Mouse (Mus musculus): ENCODE results near the gene Rpl12. TPM values are rescaled to one million over a fixed set of nuclear protein-coding genes. Genes with fewer than 3 reads are reported as not detected.
A peak's percentile ranks its signal among the peaks of the same experiment; 100 is the strongest.

Gene Rpl12
- total RNA-seq (2021), result 10 to 100 TPM; 78.4 to 90.0 TPM
- long read RNA-seq, experiment 1, transcript Rpl12-203 (7 exons, 1,242 nt), result major isoform, 15 of 18 reads
- long read RNA-seq, experiment 1, partial matches to known transcripts, result 3 of 18 reads
- long read RNA-seq, experiment 1, other reads (novel, unspliced or antisense), result 0 of 18 reads
- long read RNA-seq, experiment 2, transcript Rpl12-203 (7 exons, 1,242 nt), result major isoform, 16 of 18 reads
- long read RNA-seq, experiment 2, partial matches to known transcripts, result 2 of 18 reads
- long read RNA-seq, experiment 2, other reads (novel, unspliced or antisense), result 0 of 18 reads

- DNase-seq (ENCODE audit: low spot score), result peak; percentile 95
Observed at GRCm38 (mm10) chr2:32961192-32961995, at the start of gene Rpl12, which contains the start of gene Lrsam1. Gene Rpl12 (plus strand): TSS chr2:32961559. Gene Lrsam1 (minus strand): TSS chr2:32961614.

- no peak for DNase-seq (ENCODE audit: low spot score)
Observed at GRCm38 (mm10) chr2:32911639-32912182, 49.6 kb upstream of the Rpl12 start.

- DNase-seq (ENCODE audit: low spot score), result peak; percentile 84
Observed at GRCm38 (mm10) chr2:32912210-32912804, 49.1 kb upstream of the Rpl12 start.

GRCm38 (mm10) chr2:32914362-32914761 lies 47.0 kb upstream of the Rpl12 start:
- no peak for DNase-seq (ENCODE audit: low spot score)

GRCm38 (mm10) chr2:32914896-32915295 lies 46.5 kb upstream of the Rpl12 start:
- DNase-seq (ENCODE audit: low spot score), result peak; percentile 40

GRCm38 (mm10) chr2:32917526-32917925 lies 43.8 kb upstream of the Rpl12 start:
- DNase-seq (ENCODE audit: low spot score), result peak; percentile 53

GRCm38 (mm10) chr2:32918391-32918790 lies 43.0 kb upstream of the Rpl12 start:
- no peak for DNase-seq (ENCODE audit: low spot score)

GRCm38 (mm10) chr2:32921235-32921634 lies 40.1 kb upstream of the Rpl12 start:
- no peak for DNase-seq (ENCODE audit: low spot score)

- no peak for DNase-seq (ENCODE audit: low spot score)
Observed at GRCm38 (mm10) chr2:32921801-32922380, 39.5 kb upstream of the Rpl12 start.

- no peak for DNase-seq (ENCODE audit: low spot score)
Observed at GRCm38 (mm10) chr2:32922564-32922963, 38.8 kb upstream of the Rpl12 start.

GRCm38 (mm10) chr2:32923551-32924250 lies 37.7 kb upstream of the Rpl12 start:
- no peak for DNase-seq (ENCODE audit: low spot score)

- DNase-seq (ENCODE audit: low spot score), result no peak
Observed at GRCm38 (mm10) chr2:32924306-32924844, 37.0 kb upstream of the Rpl12 start.

GRCm38 (mm10) chr2:32926330-32927075 lies 34.9 kb upstream of the Rpl12 start:
- DNase-seq (ENCODE audit: low spot score), result no peak

- DNase-seq (ENCODE audit: low spot score), result no peak
Observed at GRCm38 (mm10) chr2:32927624-32928234, 33.6 kb upstream of the Rpl12 start.

- peak; percentile 77 for DNase-seq (ENCODE audit: low spot score)
Observed at GRCm38 (mm10) chr2:32928235-32928946, 33.0 kb upstream of the Rpl12 start.

GRCm38 (mm10) chr2:32928947-32929829 lies 32.2 kb upstream of the Rpl12 start:
- no peak for DNase-seq (ENCODE audit: low spot score)

- DNase-seq (ENCODE audit: low spot score), result no peak
Observed at GRCm38 (mm10) chr2:32931730-32932129, 29.6 kb upstream of the Rpl12 start.

- DNase-seq (ENCODE audit: low spot score), result no peak
Observed at GRCm38 (mm10) chr2:32938741-32939140, 22.6 kb upstream of the Rpl12 start.
